Mouse (Mus musculus): Measurements from ENCODE around the gene Lmx1b. TPM values are rescaled to one million over a fixed set of nuclear protein-coding genes. Genes with fewer than 3 reads are reported as not detected.
A peak's percentile ranks its signal among the peaks of the same experiment; 100 is the strongest.

The Lmx1b gene
- total RNA-seq, 2 experiments from 2014 or later: 0.22 to 0.31 TPM

- DNase-seq (ENCODE audit: extremely low spot score in 1 of 2, low spot score in 1 of 2): no peak
These were observed 5.4 kb upstream of the Lmx1b start for GRCm38 (mm10) chr2:33645538-33646282.

- no peak for DNase-seq (ENCODE audit: extremely low spot score in 1 of 2, low spot score in 1 of 2)
These were observed 3.7 kb upstream of the Lmx1b start for GRCm38 (mm10) chr2:33643721-33644713.

GRCm38 (mm10) chr2:33642650-33643458 lies 2.5 kb upstream of the Lmx1b start:
- peak; percentile 61 to 78 for DNase-seq (ENCODE audit: extremely low spot score in 1 of 2, low spot score in 1 of 2)

- DNase-seq (ENCODE audit: extremely low spot score in 1 of 2, low spot score in 1 of 2): no peak
These were observed 1.7 kb upstream of the Lmx1b start for GRCm38 (mm10) chr2:33641859-33642571.

- DNase-seq (ENCODE audit: extremely low spot score in 1 of 2, low spot score in 1 of 2): no peak
These were observed 907 bp upstream of the Lmx1b start for GRCm38 (mm10) chr2:33640978-33641858.

- DNase-seq (ENCODE audit: extremely low spot score in 1 of 2, low spot score in 1 of 2): no peak
These were observed 775 bp downstream of the Lmx1b start for GRCm38 (mm10) chr2:33639301-33640170.

- no peak for DNase-seq (ENCODE audit: extremely low spot score in 1 of 2, low spot score in 1 of 2)
These were observed 2.1 kb downstream of the Lmx1b start for GRCm38 (mm10) chr2:33638141-33638733.

- no peak for DNase-seq (ENCODE audit: extremely low spot score in 1 of 2, low spot score in 1 of 2)
These were observed 3.0 kb downstream of the Lmx1b start for GRCm38 (mm10) chr2:33637288-33637687.

GRCm38 (mm10) chr2:33636628-33637188 lies 3.6 kb downstream of the Lmx1b start:
- DNase-seq (ENCODE audit: extremely low spot score in 1 of 2, low spot score in 1 of 2): no peak

GRCm38 (mm10) chr2:33636117-33636521 lies 4.2 kb downstream of the Lmx1b start:
- no peak for DNase-seq (ENCODE audit: extremely low spot score in 1 of 2, low spot score in 1 of 2)

GRCm38 (mm10) chr2:33635323-33636116 lies 4.8 kb downstream of the Lmx1b start:
- no peak for DNase-seq (ENCODE audit: extremely low spot score in 1 of 2, low spot score in 1 of 2)

- DNase-seq (ENCODE audit: extremely low spot score in 1 of 2, low spot score in 1 of 2): no peak
These were observed 5.7 kb downstream of the Lmx1b start for GRCm38 (mm10) chr2:33634481-33635090.

GRCm38 (mm10) chr2:33633955-33634354 lies 6.4 kb downstream of the Lmx1b start:
- no peak for DNase-seq (ENCODE audit: extremely low spot score in 1 of 2, low spot score in 1 of 2)

GRCm38 (mm10) chr2:33633237-33633636 lies 7.1 kb downstream of the Lmx1b start:
- no peak for DNase-seq (ENCODE audit: extremely low spot score in 1 of 2, low spot score in 1 of 2)

- DNase-seq (ENCODE audit: extremely low spot score in 1 of 2, low spot score in 1 of 2): no peak
These were observed 7.7 kb downstream of the Lmx1b start for GRCm38 (mm10) chr2:33632551-33633059.

Data from layer of hippocampus, postnatal 25 days (tissue).